Mouse (Mus musculus): ENCODE results near the gene Psmb10. TPM values are rescaled to one million over a fixed set of nuclear protein-coding genes. Genes with fewer than 3 reads are reported as not detected.
"Not testable (repeated sequence)": the region's sequence is repeated elsewhere in the genome, so short reads cannot be mapped to it uniquely, and the experiment has no call there.

Gene Psmb10
- total RNA-seq (2021): 10 to 100 TPM; 58.6 to 70.6 TPM

- DNase-seq (ENCODE audit: extremely low spot score in 1 of 2, low spot score in 1 of 2): no peak
Measured at GRCm38 (mm10) chr8:105938306-105938669, at the start of gene Psmb10. TSS of gene Psmb10 (minus strand) at chr8:105938444.

GRCm38 (mm10) chr8:105983406-105983805, 45.2 kb upstream of the Psmb10 start:
- not testable (repeated sequence) for DNase-seq (ENCODE audit: extremely low spot score in 1 of 2, low spot score in 1 of 2)

- DNase-seq (ENCODE audit: extremely low spot score in 1 of 2, low spot score in 1 of 2): no peak
Measured at GRCm38 (mm10) chr8:105981146-105981545, 42.9 kb upstream of the Psmb10 start.

GRCm38 (mm10) chr8:105979325-105979724, 41.1 kb upstream of the Psmb10 start, which contains the start of gene Dpep3:
TSS of gene Dpep3 (minus strand) at chr8:105979429.
- no peak for DNase-seq (ENCODE audit: extremely low spot score in 1 of 2, low spot score in 1 of 2)

GRCm38 (mm10) chr8:105975363-105975762, 37.1 kb upstream of the Psmb10 start:
- no peak for DNase-seq (ENCODE audit: extremely low spot score in 1 of 2, low spot score in 1 of 2)

GRCm38 (mm10) chr8:105971019-105971720, 32.9 kb upstream of the Psmb10 start:
- DNase-seq (ENCODE audit: extremely low spot score in 1 of 2, low spot score in 1 of 2): no peak

- DNase-seq (ENCODE audit: extremely low spot score in 1 of 2, low spot score in 1 of 2): no peak
Measured at GRCm38 (mm10) chr8:105969367-105969766, 31.1 kb upstream of the Psmb10 start.

GRCm38 (mm10) chr8:105966692-105967311, 28.6 kb upstream of the Psmb10 start:
- DNase-seq (ENCODE audit: extremely low spot score in 1 of 2, low spot score in 1 of 2): no peak

- peak in 1 of 2 experiments; percentile 37 for DNase-seq (ENCODE audit: extremely low spot score in 1 of 2, low spot score in 1 of 2)
Measured at GRCm38 (mm10) chr8:105965905-105966341, 27.7 kb upstream of the Psmb10 start, which contains the start of gene Slc12a4. TSS of gene Slc12a4 (minus strand) at chr8:105966097.

- no peak for DNase-seq (ENCODE audit: extremely low spot score in 1 of 2, low spot score in 1 of 2)
Measured at GRCm38 (mm10) chr8:105965266-105965904, 27.1 kb upstream of the Psmb10 start.

- no peak for DNase-seq (ENCODE audit: extremely low spot score in 1 of 2, low spot score in 1 of 2)
Measured at GRCm38 (mm10) chr8:105964506-105965265, 26.4 kb upstream of the Psmb10 start.

GRCm38 (mm10) chr8:105961536-105961935, 23.3 kb upstream of the Psmb10 start:
- no peak for DNase-seq (ENCODE audit: extremely low spot score in 1 of 2, low spot score in 1 of 2)

- no peak for DNase-seq (ENCODE audit: extremely low spot score in 1 of 2, low spot score in 1 of 2)
Measured at GRCm38 (mm10) chr8:105961101-105961500, 22.9 kb upstream of the Psmb10 start.

- DNase-seq (ENCODE audit: extremely low spot score in 1 of 2, low spot score in 1 of 2): no peak
Measured at GRCm38 (mm10) chr8:105959350-105959749, 21.1 kb upstream of the Psmb10 start.

- no peak for DNase-seq (ENCODE audit: extremely low spot score in 1 of 2, low spot score in 1 of 2)
Measured at GRCm38 (mm10) chr8:105957813-105958212, 19.6 kb upstream of the Psmb10 start.

GRCm38 (mm10) chr8:105956556-105956955, 18.3 kb upstream of the Psmb10 start:
- DNase-seq (ENCODE audit: extremely low spot score in 1 of 2, low spot score in 1 of 2): no peak

- DNase-seq (ENCODE audit: extremely low spot score in 1 of 2, low spot score in 1 of 2): no peak
Measured at GRCm38 (mm10) chr8:105951057-105951659, 12.9 kb upstream of the Psmb10 start.

- DNase-seq (ENCODE audit: extremely low spot score in 1 of 2, low spot score in 1 of 2): peak in 1 of 2 experiments; percentile 63
Measured at GRCm38 (mm10) chr8:105949350-105949749, 11.1 kb upstream of the Psmb10 start.

GRCm38 (mm10) chr8:105943321-105943739, 5.1 kb upstream of the Psmb10 start, which contains the start of gene Lcat:
TSS of gene Lcat (minus strand) at chr8:105943382.
- DNase-seq (ENCODE audit: extremely low spot score in 1 of 2, low spot score in 1 of 2): peak in 1 of 2 experiments; percentile 20

GRCm38 (mm10) chr8:105942542-105942941, 4.3 kb upstream of the Psmb10 start:
- no peak for DNase-seq (ENCODE audit: extremely low spot score in 1 of 2, low spot score in 1 of 2)

Measured in layer of hippocampus, postnatal 25 days (tissue).